Mouse (Mus musculus): Measurements from ENCODE around the gene Ttn.

DNA sequence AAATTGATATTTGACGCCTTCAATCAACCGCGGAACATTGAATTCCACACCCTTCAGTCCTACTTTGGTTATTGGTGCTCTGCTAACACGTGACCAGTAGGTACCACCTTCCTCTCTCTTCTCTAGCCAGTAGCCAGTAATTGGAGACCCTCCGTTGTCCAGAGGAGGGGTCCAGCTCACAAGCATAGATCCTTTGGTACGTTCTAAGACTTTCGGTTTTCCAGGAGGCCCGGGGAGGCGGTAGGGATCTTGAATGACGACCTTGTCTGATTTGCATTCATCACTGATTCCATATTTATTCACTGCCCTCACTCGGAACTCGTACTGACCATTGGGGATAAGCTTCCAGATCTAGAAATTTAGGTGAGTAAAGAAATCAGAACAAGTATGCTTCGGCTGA lies 201.6 kb downstream of the Ttn start:
- no peak for TF ChIP-seq MAX (IDR thresholded peaks at IDR 0.05; ENCODE audit: low read depth)
- no peak for TF ChIP-seq TCF12 (IDR thresholded peaks at IDR 0.05; ENCODE audit: insufficient read depth, poor library complexity, severe bottlenecking)
- no peak for TF ChIP-seq MYOD1 (IDR thresholded peaks at IDR 0.05; ENCODE audit: control insufficient read depth in 1 of 3, insufficient read length in 2 of 3, low read depth in 2 of 3)
